Mouse (Mus musculus) hindbrain, embryonic 10.5 days (tissue): ENCODE measurements at regions not wholly inside any gene's neighbourhood (a gene's known extent, or its start where the extent isn't known, plus 50 kb on each side); places are given as distances from the start of the nearest gene placed in this dataset.
"Not testable (repeated sequence)": the region's sequence is repeated elsewhere in the genome, so short reads cannot be mapped to it uniquely, and the experiment has no call there.

ENCODE experiments used
- DNase-seq: peaks from one replicate; pipeline ENCODE4 v3.0.0-alpha.2; 2017; ENCODE audit warnings: low spot score
- H3K27ac ChIP-seq: fragments of 300-500 bp; sonication (generic); 2 replicates; pipeline ENCODE4 v1.5.1; 2016; ENCODE audit warnings: mild to moderate bottlenecking, moderate library complexity
- H3K27me3 ChIP-seq: fragments of 300-500 bp; sonication (generic); 2 replicates; pipeline ENCODE4 v1.6.1; 2016; ENCODE audit warnings: mild to moderate bottlenecking; ENCODE audit not compliant: poor library complexity, insufficient read depth, severe bottlenecking
- H3K36me3 ChIP-seq: fragments of 300-500 bp; sonication (generic); 2 replicates; pipeline ENCODE4 v1.6.1; 2016; ENCODE audit warnings: mild to moderate bottlenecking, moderate library complexity
- H3K4me1 ChIP-seq: fragments of 300-500 bp; sonication (generic); replicated peaks from 2 replicates; pipeline ENCODE4 v1.6.1; 2016; ENCODE audit warnings: mild to moderate bottlenecking
- H3K4me3 ChIP-seq: fragments of 300-500 bp; sonication (generic); 2 replicates; pipeline ENCODE4 v1.5.1; 2016; ENCODE audit warnings: mild to moderate bottlenecking, moderate library complexity
- H3K9me3 ChIP-seq: fragments of 300-500 bp; sonication (generic); 2 replicates; pipeline ENCODE4 v1.6.1; 2016; ENCODE audit warnings: mild to moderate bottlenecking, moderate library complexity
- WGBS: fragments of 180-500 bp; shearing (Covaris S2); methylation state at CpG from one replicate; pipeline ENCODE4 v1.1.7; 2016; 5-methylcytosine and 5-hydroxymethylcytosine counted together

- Histone ChIP-seq H3K4me3 (no peak overlapping the region), H3K36me3 (no peaks in the 10 kb centered on the region), H3K9me3 (no peaks in the 10 kb centered on the region), H3K27me3 (no peaks in the 10 kb centered on the region), H3K27ac (no peak overlapping the region), H3K4me1 (peaks cover 13% of the 10 kb centered on the region)
- no peak for DNase-seq
- 93% methylated on average over 3 of the region's 3 CpGs for WGBS
Measured at GRCm38 (mm10) chr3:56964156-56964555, 337.6 kb downstream of the Tm4sf1 start.

- Histone ChIP-seq H3K4me1 (peaks cover 13% of the 10 kb centered on the region), H3K9me3 (no peaks in the 10 kb centered on the region), H3K4me3 (no peak overlapping the region), H3K36me3 (no peaks in the 10 kb centered on the region), H3K27ac (no peak overlapping the region), H3K27me3 (no peaks in the 10 kb centered on the region)
- DNase-seq, result no peak
- WGBS, result 83% methylated on average over 3 of the region's 3 CpGs
Measured at GRCm38 (mm10) chr3:56963251-56963650, 338.5 kb downstream of the Tm4sf1 start.

- peaks cover 18% of the 10 kb centered on the region for H3K4me1 ChIP-seq
- H3K36me3 ChIP-seq, result no peaks in the 10 kb centered on the region
- no peak overlapping the region for H3K4me3 ChIP-seq
- peak; percentile 17 for DNase-seq
- H3K9me3 ChIP-seq, result no peaks in the 10 kb centered on the region
- WGBS, result 29% methylated on average over 3 of the region's 3 CpGs
- peak overlapping the region; percentile 50; the same call in 1 of the 2 replicates for H3K27ac ChIP-seq
- no peaks in the 10 kb centered on the region for H3K27me3 ChIP-seq
Measured at GRCm38 (mm10) chr3:56962248-56963013, 339.4 kb downstream of the Tm4sf1 start.

GRCm38 (mm10) chr3:56956978-56957377 lies 344.8 kb downstream of the Tm4sf1 start:
- Histone ChIP-seq H3K27me3 (no peaks in the 10 kb centered on the region), H3K9me3 (no peaks in the 10 kb centered on the region), H3K36me3 (no peaks in the 10 kb centered on the region), H3K27ac (no peak overlapping the region), H3K4me1 (peaks cover 20% of the 10 kb centered on the region), H3K4me3 (no peak overlapping the region)
- DNase-seq, result no peak
- WGBS, result 94% methylated on average over 2 of the region's 2 CpGs

GRCm38 (mm10) chr3:56955799-56956121 lies 346.0 kb downstream of the Tm4sf1 start:
- Histone ChIP-seq H3K4me3 (no peak overlapping the region), H3K27me3 (no peaks in the 10 kb centered on the region), H3K4me1 (peaks cover 19% of the 10 kb centered on the region), H3K36me3 (no peaks in the 10 kb centered on the region), H3K27ac (no peak overlapping the region), H3K9me3 (no peaks in the 10 kb centered on the region)
- WGBS, result 56% methylated on average over 2 of the region's 2 CpGs
- no peak for DNase-seq

- 47% methylated on average over 7 of the region's 7 CpGs for WGBS
Measured at GRCm38 (mm10) chr3:56955098-56955798, 346.5 kb downstream of the Tm4sf1 start.

GRCm38 (mm10) chr3:56942557-56942956 lies 359.2 kb downstream of the Tm4sf1 start:
- WGBS, result no CpG with 5 or more reads among the region's 1 CpGs
- not testable (repeated sequence) for H3K36me3 ChIP-seq, H3K4me3 ChIP-seq, H3K4me1 ChIP-seq, H3K9me3 ChIP-seq, DNase-seq, H3K27me3 ChIP-seq, H3K27ac ChIP-seq

More at GRCm38 (mm10) chr3:56955098-56955798, 346.5 kb downstream of the Tm4sf1 start:
- Histone ChIP-seq H3K4me1 (peaks cover 19% of the 10 kb centered on the region), H3K27ac (no peak overlapping the region), H3K4me3 (no peak overlapping the region), H3K27me3 (no peaks in the 10 kb centered on the region), H3K9me3 (no peaks in the 10 kb centered on the region), H3K36me3 (no peaks in the 10 kb centered on the region)
- DNase-seq, result peak; percentile 15

GRCm38 (mm10) chr3:56928940-56929339 lies 372.8 kb downstream of the Tm4sf1 start:
- WGBS, result 90% methylated on average over 1 of the region's 2 CpGs
- not testable (repeated sequence) for H3K27ac ChIP-seq, H3K9me3 ChIP-seq, H3K4me3 ChIP-seq, H3K4me1 ChIP-seq, DNase-seq, H3K27me3 ChIP-seq, H3K36me3 ChIP-seq

- H3K27me3 ChIP-seq, result no peaks in the 10 kb centered on the region
- WGBS, result 92% methylated on average over 2 of the region's 2 CpGs
- H3K27ac ChIP-seq, result no peak overlapping the region
- DNase-seq, result no peak
- H3K4me3 ChIP-seq, result no peak overlapping the region
- H3K9me3 ChIP-seq, result no peaks in the 10 kb centered on the region
- no peaks in the 10 kb centered on the region for H3K4me1 ChIP-seq
- H3K36me3 ChIP-seq, result no peaks in the 10 kb centered on the region
Measured at GRCm38 (mm10) chr3:56898491-56898890, 403.3 kb downstream of the Tm4sf1 start.

GRCm38 (mm10) chr3:56877062-56877461 lies 424.7 kb downstream of the Tm4sf1 start:
- no peak overlapping the region for H3K27ac ChIP-seq
- H3K27me3 ChIP-seq, result no peaks in the 10 kb centered on the region
- WGBS, result 85% methylated on average over 4 of the region's 4 CpGs
- H3K4me3 ChIP-seq, result no peak overlapping the region
- no peaks in the 10 kb centered on the region for H3K9me3 ChIP-seq
- DNase-seq, result no peak
- no peaks in the 10 kb centered on the region for H3K36me3 ChIP-seq
- H3K4me1 ChIP-seq, result no peaks in the 10 kb centered on the region

GRCm38 (mm10) chr3:56863591-56863990 lies 438.2 kb downstream of the Tm4sf1 start:
- H3K27ac ChIP-seq, result no peak overlapping the region
- no peaks in the 10 kb centered on the region for H3K27me3 ChIP-seq
- WGBS, result 72% methylated on average over 1 of the region's 1 CpGs

GRCm38 (mm10) chr3:56859841-56860240 lies 441.9 kb downstream of the Tm4sf1 start:
- H3K4me1 ChIP-seq, result no peaks in the 10 kb centered on the region
- H3K4me3 ChIP-seq, result no peak overlapping the region
- H3K9me3 ChIP-seq, result no peaks in the 10 kb centered on the region
- WGBS, result 91% methylated on average over 9 of the region's 9 CpGs
- no peak overlapping the region for H3K27ac ChIP-seq
- no peak for DNase-seq
- H3K27me3 ChIP-seq, result no peaks in the 10 kb centered on the region
- H3K36me3 ChIP-seq, result no peaks in the 10 kb centered on the region

More at GRCm38 (mm10) chr3:56863591-56863990, 438.2 kb downstream of the Tm4sf1 start:
- H3K4me1 ChIP-seq, result no peaks in the 10 kb centered on the region
- DNase-seq, result no peak
- H3K36me3 ChIP-seq, result no peaks in the 10 kb centered on the region
- H3K4me3 ChIP-seq, result no peak overlapping the region
- no peaks in the 10 kb centered on the region for H3K9me3 ChIP-seq

GRCm38 (mm10) chr3:56845462-56845770 lies 456.4 kb downstream of the Tm4sf1 start:
- no peaks in the 10 kb centered on the region for H3K4me1 ChIP-seq
- H3K27ac ChIP-seq, result no peak overlapping the region
- no peak overlapping the region for H3K4me3 ChIP-seq
- no peaks in the 10 kb centered on the region for H3K36me3 ChIP-seq
- H3K27me3 ChIP-seq, result no peaks in the 10 kb centered on the region
- no peaks in the 10 kb centered on the region for H3K9me3 ChIP-seq
- no peak for DNase-seq
- WGBS, result 94% methylated on average over 1 of the region's 1 CpGs
